Mouse (Mus musculus) MEL (cell line): ENCODE measurements around the gene Cfap46. TPM values are rescaled to one million over a fixed set of nuclear protein-coding genes. Genes with fewer than 3 reads are reported as not detected.

Source experiments
- DNase-seq: peaks from one replicate; pipeline ENCODE4 v3.0.0; 2011; ENCODE audit warnings: low read depth, low spot score
- H3K27ac ChIP-seq: 2 replicates; pipeline ENCODE4 v1.5.1; 2012; ENCODE audit warnings: low read depth, mild to moderate bottlenecking, control low read depth, low read length, moderate library complexity; ENCODE audit not compliant: control insufficient read depth
- H3K27me3 ChIP-seq, 2 experiments: fragments of 150-350 bp in 1 of 2; sonication (generic) in 1 of 2; 2 replicates each; pipeline ENCODE4 v1.6.1; 2012; ENCODE audit warnings: low read length in 2 of 2, mild to moderate bottlenecking in 2 of 2, improper control_type of control experiment in 1 of 2, moderate library complexity in 1 of 2; ENCODE audit not compliant: insufficient read depth in 2 of 2, control insufficient read depth in 1 of 2
- H3K36me3 ChIP-seq, 2 experiments: 2 replicates each; pipeline ENCODE4 v1.6.1; 2012 to 2014; ENCODE audit warnings: low read length in 2 of 2, improper control_type of control experiment in 1 of 2, inconsistent platforms in 1 of 2, mild to moderate bottlenecking in 1 of 2; ENCODE audit not compliant: insufficient read depth in 2 of 2, control insufficient read depth in 1 of 2
- H3K4me1 ChIP-seq, 2 experiments: fragments of 150-350 bp in 1 of 2; sonication (generic) in 1 of 2; 2 replicates each; pipeline ENCODE4 v1.6.1; 2012; ENCODE audit warnings: low read length in 2 of 2, improper control_type of control experiment in 1 of 2, mild to moderate bottlenecking in 1 of 2; ENCODE audit not compliant: insufficient read depth in 2 of 2, control insufficient read depth in 1 of 2
- H3K4me3 ChIP-seq, 2 experiments: fragments of 150-350 bp in 1 of 2; sonication (generic) in 1 of 2; 2 replicates each; pipeline ENCODE4 v1.5.1; 2012; ENCODE audit warnings: low read depth in 2 of 2, low read length in 2 of 2, mild to moderate bottlenecking in 2 of 2, moderate library complexity in 2 of 2, control low read depth in 1 of 2, improper control_type of control experiment in 1 of 2; ENCODE audit not compliant: control insufficient read depth in 1 of 2, insufficient read depth in 1 of 2
- H3K79me2 ChIP-seq: 2 replicates; pipeline ENCODE4 v1.6.1; 2012; ENCODE audit warnings: mild to moderate bottlenecking, low read length, moderate library complexity; ENCODE audit not compliant: control insufficient read depth, poor library complexity, insufficient read depth
- H3K9ac ChIP-seq: 2 replicates; pipeline ENCODE4 v1.6.1; 2012; ENCODE audit warnings: low read depth, mild to moderate bottlenecking, control low read depth, low read length, moderate library complexity; ENCODE audit not compliant: control insufficient read depth, poor library complexity, severe bottlenecking
- H3K9me3 ChIP-seq: fragments of 150-350 bp; sonication (generic); replicated peaks from 2 replicates; pipeline ENCODE4 v1.6.1; 2012; ENCODE audit warnings: mild to moderate bottlenecking, low read length, improper control_type of control experiment, moderate library complexity; ENCODE audit not compliant: insufficient read depth
- BHLHE40 ChIP-seq: IDR thresholded peaks from 2 replicates; pipeline ENCODE4 v1.6.1; 2012; ENCODE audit warnings: low read depth, mild to moderate bottlenecking, inconsistent platforms, low read length, improper control_type of control experiment, borderline replicate concordance
- CHD2 ChIP-seq: IDR thresholded peaks from 2 replicates; pipeline ENCODE4 v1.6.1; 2011; ENCODE audit warnings: low read length, improper control_type of control experiment
- CTCF ChIP-seq, 3 experiments: IDR thresholded peaks in 2 of 3; conservative IDR thresholded peaks in 1 of 3; 2 replicates each; pipeline ENCODE4 v1.5.1; 2011 to 2012; ENCODE audit warnings: low read length in 3 of 3, low read depth in 2 of 3, mild to moderate bottlenecking in 2 of 3, improper control_type of control experiment in 1 of 3, inconsistent platforms in 1 of 3, mixed read lengths in 1 of 3, moderate library complexity in 1 of 3; ENCODE audit not compliant: control insufficient read depth in 1 of 3, insufficient read depth in 1 of 3, poor library complexity in 1 of 3, severe bottlenecking in 1 of 3
- EP300 ChIP-seq, 2 experiments: IDR thresholded peaks; 2 replicates each; pipeline ENCODE4 v1.6.1; 2011; ENCODE audit warnings: improper control_type of control experiment in 2 of 2, low read length in 2 of 2, low read depth in 1 of 2, mild to moderate bottlenecking in 1 of 2
- ETS1 ChIP-seq: IDR thresholded peaks from 2 replicates; pipeline ENCODE4 v1.6.1; 2012; ENCODE audit warnings: low read depth, mild to moderate bottlenecking, inconsistent platforms, low read length, improper control_type of control experiment, moderate library complexity
- GABPA ChIP-seq: IDR thresholded peaks from 2 replicates; pipeline ENCODE4 v1.6.1; 2012; ENCODE audit warnings: low read depth, mild to moderate bottlenecking, inconsistent platforms, low read length, improper control_type of control experiment, moderate library complexity
- GATA1 ChIP-seq: IDR thresholded peaks from 2 replicates; pipeline ENCODE4 v1.6.1; 2011; ENCODE audit warnings: low read depth, low read length, improper control_type of control experiment
- HCFC1 ChIP-seq: IDR thresholded peaks from 2 replicates; pipeline ENCODE4 v1.6.1; 2012; ENCODE audit warnings: low read depth, mild to moderate bottlenecking, inconsistent platforms, low read length, improper control_type of control experiment, moderate library complexity
- JUND ChIP-seq: IDR thresholded peaks from 2 replicates; pipeline ENCODE4 v1.6.1; 2011; ENCODE audit warnings: low read depth, mild to moderate bottlenecking, improper control_type of control experiment, low read length
- MAFK ChIP-seq: IDR thresholded peaks from 2 replicates; pipeline ENCODE4 v1.6.1; 2011; ENCODE audit warnings: low read depth, mild to moderate bottlenecking, low read length, improper control_type of control experiment, borderline replicate concordance
- MAX ChIP-seq: IDR thresholded peaks from 2 replicates; pipeline ENCODE4 v1.6.1; 2011; ENCODE audit warnings: low read length, improper control_type of control experiment
- MAZ ChIP-seq: IDR thresholded peaks from 2 replicates; pipeline ENCODE4 v1.6.1; 2012; ENCODE audit warnings: low read depth, mild to moderate bottlenecking, inconsistent platforms, low read length, improper control_type of control experiment
- MXI1 ChIP-seq: IDR thresholded peaks from 2 replicates; pipeline ENCODE4 v1.6.1; 2011; ENCODE audit warnings: mild to moderate bottlenecking, low read depth, low read length, improper control_type of control experiment
- NELFE ChIP-seq: IDR thresholded peaks from 2 replicates; pipeline ENCODE4 v1.6.1; 2011; ENCODE audit warnings: low read depth, low read length, improper control_type of control experiment
- POLR2A ChIP-seq, 2 experiments: IDR thresholded peaks; 2 replicates each; pipeline ENCODE4 v1.6.1; 2011 to 2012; ENCODE audit warnings: low read length in 2 of 2, mild to moderate bottlenecking in 2 of 2, control low read depth in 1 of 2, improper control_type of control experiment in 1 of 2, low read depth in 1 of 2, moderate library complexity in 1 of 2; ENCODE audit not compliant: control insufficient read depth in 1 of 2, insufficient read depth in 1 of 2, poor library complexity in 1 of 2
- POLR2AphosphoS5 ChIP-seq: IDR thresholded peaks from 2 replicates; pipeline ENCODE4 v1.6.1; 2012; ENCODE audit warnings: low read depth, borderline replicate concordance, mild to moderate bottlenecking, inconsistent platforms, low read length, moderate library complexity, mixed read lengths
- TCF12 ChIP-seq: IDR thresholded peaks from 2 replicates; pipeline ENCODE4 v1.6.1; 2014; ENCODE audit warnings: low read depth, mild to moderate bottlenecking, inconsistent platforms, low read length, improper control_type of control experiment, moderate library complexity
- UBTF ChIP-seq: IDR thresholded peaks from 2 replicates; pipeline ENCODE4 v1.6.1; 2012; ENCODE audit warnings: low read depth, mild to moderate bottlenecking, inconsistent platforms, low read length, improper control_type of control experiment, moderate library complexity, borderline replicate concordance; ENCODE audit not compliant: insufficient read depth
- USF2 ChIP-seq, 2 experiments: IDR thresholded peaks; 2 replicates each; pipeline ENCODE4 v1.6.1; 2011 to 2012; ENCODE audit warnings: improper control_type of control experiment in 2 of 2, low read length in 2 of 2, borderline replicate concordance in 1 of 2, inconsistent platforms in 1 of 2, low read depth in 1 of 2, mild to moderate bottlenecking in 1 of 2; ENCODE audit not compliant: insufficient read depth in 1 of 2
- ZNF384 ChIP-seq: IDR thresholded peaks from 2 replicates; pipeline ENCODE4 v1.6.1; 2012; ENCODE audit warnings: low read depth, mild to moderate bottlenecking, inconsistent platforms, low read length, improper control_type of control experiment
- polyA plus RNA-seq, 2 experiments: library from polyadenylated mRNA; stranded (reverse) in 1 of 2; unstranded in 1 of 2; fragments of >175 nt in 1 of 2; fragments of >200 nt in 1 of 2; gene quantifications; 2 replicates each; pipeline versions ENCODE4 v1.2.1 to v1.2.4; 2012; ENCODE audit warnings: low replicate concordance in 2 of 2, low read depth in 1 of 2; ENCODE audit not compliant: insufficient read length in 2 of 2, insufficient read depth in 1 of 2, missing spikeins in 1 of 2
- total RNA-seq: library from RNA; depleted of rRNA; stranded (reverse); fragments of 300-350 nt; gene quantifications from 2 replicates; pipeline ENCODE4 v1.2.3, GENCODE M21; 2012

Gene Cfap46
- total and polyA plus RNA-seq, 3 experiments, result 0.03 to 0.04 TPM; not detected in 1

GRCm38 (mm10) chr7:139580851-139581775, 102.5 kb downstream of the Cfap46 start:
- H3K4me3 ChIP-seq, result no peak overlapping the region
- peaks cover 0 to 10% of the 10 kb centered on the region in 2 experiments; a peak in 2 of 4 replicates for H3K36me3 ChIP-seq
- no peaks in the 10 kb centered on the region; a peak in 1 of 4 replicates for H3K27me3 ChIP-seq
- H3K27ac ChIP-seq, result no peak overlapping the region
- H3K79me2 ChIP-seq, result no peaks in the 10 kb centered on the region
- H3K9me3 ChIP-seq, result no peaks in the 10 kb centered on the region
- TF ChIP-seq ZNF384 (no peak), CTCF (IDR thresholded peaks at IDR 0.05 in 2 of 3, conservative IDR thresholded peaks at IDR 0.05 in 1 of 3; ENCODE audit: control insufficient read depth in 1 of 3, insufficient read depth in 1 of 3, low read depth in 2 of 3, low read length in 3 of 3, poor library complexity in 1 of 3, severe bottlenecking in 1 of 3) (no peak), POLR2A (IDR thresholded peaks at IDR 0.05; ENCODE audit: control insufficient read depth in 1 of 2, insufficient read depth in 1 of 2, low read depth in 1 of 2, low read length in 2 of 2, poor library complexity in 1 of 2) (no peak), GABPA (no peak), USF2 (IDR thresholded peaks at IDR 0.05; ENCODE audit: borderline replicate concordance in 1 of 2, insufficient read depth in 1 of 2, low read depth in 1 of 2, low read length in 2 of 2) (no peak), POLR2AphosphoS5 (no peak), CHD2 (no peak), HCFC1 (no peak), MAX (no peak), MXI1 (no peak), BHLHE40 (no peak), MAFK (no peak), TCF12 (no peak), EP300 (IDR thresholded peaks at IDR 0.05; ENCODE audit: low read depth in 1 of 2, low read length in 2 of 2) (no peak), JUND (no peak), UBTF (no peak), GATA1 (no peak), MAZ (no peak), ETS1 (no peak), NELFE (no peak)
- H3K9ac ChIP-seq, result no peak overlapping the region
- no peak for DNase-seq
- peaks cover 0 to 10% of the 10 kb centered on the region in 2 experiments; a peak in 2 of 4 replicates for H3K4me1 ChIP-seq
